Mouse (Mus musculus): ENCODE measurements around the gene Gatb. TPM values are rescaled to one million over a fixed set of nuclear protein-coding genes. Genes with fewer than 3 reads are reported as not detected.
A peak's percentile ranks its signal among the peaks of the same experiment; 100 is the strongest.
"Not testable (repeated sequence)": the region's sequence is repeated elsewhere in the genome, so short reads cannot be mapped to it uniquely, and the experiment has no call there.

Gene Gatb
- polyA plus RNA-seq, 1 experiment from 2014 or later = 27.7 TPM

DNA sequence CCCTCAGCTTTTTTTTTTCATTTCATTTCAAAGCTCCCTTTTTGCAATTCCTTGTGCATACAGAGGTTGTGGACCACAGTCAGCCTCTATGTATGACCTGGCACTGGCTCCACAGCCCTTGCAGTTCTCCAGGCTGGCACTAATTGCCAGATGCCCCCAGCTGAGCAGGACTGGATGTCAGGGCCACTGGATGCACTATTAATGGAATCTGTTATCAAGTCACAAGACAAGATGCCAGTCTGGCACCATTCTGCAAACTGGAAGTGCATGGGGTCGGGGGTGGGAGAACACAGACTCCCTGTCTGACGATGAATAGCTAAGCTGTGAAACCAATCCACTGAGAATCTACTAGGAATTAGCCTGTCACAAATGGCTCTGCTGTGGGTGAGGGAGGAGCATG, 22.6 kb upstream of the Gatb start:
- H3K27ac ChIP-seq (replicated peaks; ENCODE audit: low read depth, low read length) = no peak overlapping the region
- H3K4me2 ChIP-seq (ENCODE audit: low read depth, severe bottlenecking) = no peak overlapping the region
- H3K27me3 ChIP-seq (ENCODE audit: control insufficient read depth, insufficient read depth, low read length) = no peaks in the 10 kb centered on the region
- 70% methylated on average over 2 of the region's 2 CpGs for WGBS
- H3K9ac ChIP-seq (ENCODE audit: low read length) = no peak overlapping the region
- H3K36me3 ChIP-seq (ENCODE audit: control insufficient read depth, insufficient read depth, low read length) = no peaks in the 10 kb centered on the region
- no peak for ATAC-seq (ENCODE audit: insufficient number of reproducible peaks, low FRiP score, low TSS enrichment, low read depth)
- peak; percentile 18 for DNase-seq (ENCODE audit: low spot score)
- H3K4me3 ChIP-seq (ENCODE audit: low read depth, low read length) = no peak overlapping the region
- no peaks in the 10 kb centered on the region for H3K4me1 ChIP-seq (ENCODE audit: control insufficient read depth, insufficient read depth, low read length)
- no peaks in the 10 kb centered on the region for H3K9me3 ChIP-seq (ENCODE audit: control insufficient read depth, low read length)

GRCm38 (mm10) chr3:85553731-85554277, 20.1 kb upstream of the Gatb start:
- H3K9ac ChIP-seq (ENCODE audit: low read length) = no peak overlapping the region
- no peaks in the 10 kb centered on the region for H3K36me3 ChIP-seq (ENCODE audit: control insufficient read depth, insufficient read depth, low read length)
- H3K9me3 ChIP-seq (ENCODE audit: control insufficient read depth, low read length) = no peaks in the 10 kb centered on the region
- H3K27me3 ChIP-seq (ENCODE audit: control insufficient read depth, insufficient read depth, low read length) = no peaks in the 10 kb centered on the region
- ATAC-seq (ENCODE audit: insufficient number of reproducible peaks, low FRiP score, low TSS enrichment, low read depth) (no peak), DNase-seq (ENCODE audit: low spot score) (no peak)
- no peak overlapping the region for H3K4me3 ChIP-seq (ENCODE audit: low read depth, low read length)
- no peaks in the 10 kb centered on the region for H3K4me1 ChIP-seq (ENCODE audit: control insufficient read depth, insufficient read depth, low read length)
- 91% methylated on average over 6 of the region's 6 CpGs for WGBS
- no peak overlapping the region for H3K4me2 ChIP-seq (ENCODE audit: low read depth, severe bottlenecking)
- no peak overlapping the region for H3K27ac ChIP-seq (replicated peaks; ENCODE audit: low read depth, low read length)

DNA sequence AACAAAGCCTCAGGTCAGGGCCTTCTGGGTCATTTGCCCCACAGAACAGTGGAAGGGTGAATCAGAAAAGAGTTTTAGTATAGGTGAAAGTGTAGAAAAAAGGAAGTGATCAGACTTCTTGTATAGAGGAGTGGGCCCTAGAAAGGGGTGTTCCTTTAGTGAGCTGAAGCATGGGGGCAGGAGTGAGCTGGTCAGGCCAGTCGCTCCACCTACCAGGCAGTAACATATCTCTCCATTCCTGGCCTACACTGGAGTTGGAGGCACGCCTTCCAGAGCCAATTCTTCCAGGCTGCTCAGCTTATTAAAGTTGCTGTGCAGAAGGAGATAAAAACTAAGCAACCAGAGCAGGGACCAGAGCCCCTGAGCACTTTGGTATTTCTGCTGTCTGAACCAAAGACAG, 9.3 kb upstream of the Gatb start:
- no peak overlapping the region for H3K4me2 ChIP-seq (ENCODE audit: low read depth, severe bottlenecking)
- ATAC-seq (ENCODE audit: insufficient number of reproducible peaks, low FRiP score, low TSS enrichment, low read depth) = no peak
- no peak for DNase-seq (ENCODE audit: low spot score)

DNA sequence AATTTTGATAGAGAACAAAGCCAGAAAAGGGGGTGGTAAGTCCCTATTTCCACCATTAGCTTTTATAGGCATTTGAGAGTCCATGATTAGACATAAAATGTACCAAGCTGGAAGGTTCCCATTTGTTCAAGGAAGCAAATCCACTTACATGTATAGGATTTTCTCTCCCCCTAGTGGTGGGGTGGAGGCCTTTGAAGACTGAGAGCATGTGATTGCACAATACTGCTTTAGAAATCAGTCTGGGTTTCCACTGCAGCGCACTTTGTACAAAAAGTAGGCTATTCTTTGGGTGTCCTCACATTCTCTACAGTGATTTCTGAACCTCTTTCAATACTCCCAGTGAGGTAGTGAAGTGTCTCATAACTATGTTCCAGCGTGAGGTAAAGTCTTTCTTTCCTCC, 2.6 kb upstream of the Gatb start:
- Histone ChIP-seq H3K9ac (ENCODE audit: low read length) (no peak overlapping the region), H3K4me1 (ENCODE audit: control insufficient read depth, insufficient read depth, low read length) (no peaks in the 10 kb centered on the region), H3K27ac (replicated peaks; ENCODE audit: low read depth, low read length) (no peak overlapping the region), H3K9me3 (ENCODE audit: control insufficient read depth, low read length) (no peaks in the 10 kb centered on the region), H3K4me2 (ENCODE audit: low read depth, severe bottlenecking) (no peak overlapping the region), H3K27me3 (ENCODE audit: control insufficient read depth, insufficient read depth, low read length) (no peaks in the 10 kb centered on the region), H3K4me3 (ENCODE audit: low read depth, low read length) (no peak overlapping the region), H3K36me3 (ENCODE audit: control insufficient read depth, insufficient read depth, low read length) (no peaks in the 10 kb centered on the region)
- DNase-seq (ENCODE audit: low spot score) (peak; percentile 57), ATAC-seq (ENCODE audit: insufficient number of reproducible peaks, low FRiP score, low TSS enrichment, low read depth) (no peak)
- 60% methylated on average over 2 of the region's 2 CpGs for WGBS

More for the DNA sequence above, 9.3 kb upstream of the Gatb start:
- Histone ChIP-seq H3K9ac (ENCODE audit: low read length) (no peak overlapping the region), H3K4me1 (ENCODE audit: control insufficient read depth, insufficient read depth, low read length) (no peaks in the 10 kb centered on the region), H3K27ac (replicated peaks; ENCODE audit: low read depth, low read length) (no peak overlapping the region), H3K4me3 (ENCODE audit: low read depth, low read length) (no peak overlapping the region), H3K36me3 (ENCODE audit: control insufficient read depth, insufficient read depth, low read length) (no peaks in the 10 kb centered on the region), H3K27me3 (ENCODE audit: control insufficient read depth, insufficient read depth, low read length) (no peaks in the 10 kb centered on the region), H3K9me3 (ENCODE audit: control insufficient read depth, low read length) (no peaks in the 10 kb centered on the region)
- WGBS = 63% methylated on average over 2 of the region's 2 CpGs

- DNase-seq (ENCODE audit: low spot score); H3K36me3 ChIP-seq (ENCODE audit: control insufficient read depth, insufficient read depth, low read length); H3K27me3 ChIP-seq (ENCODE audit: control insufficient read depth, insufficient read depth, low read length); H3K27ac ChIP-seq (replicated peaks; ENCODE audit: low read depth, low read length); H3K9me3 ChIP-seq (ENCODE audit: control insufficient read depth, low read length); ATAC-seq (ENCODE audit: insufficient number of reproducible peaks, low FRiP score, low TSS enrichment, low read depth); H3K4me2 ChIP-seq (ENCODE audit: low read depth, severe bottlenecking); H3K4me3 ChIP-seq (ENCODE audit: low read depth, low read length); H3K9ac ChIP-seq (ENCODE audit: low read length); H3K4me1 ChIP-seq (ENCODE audit: control insufficient read depth, insufficient read depth, low read length): not testable (repeated sequence)
- WGBS = 87% methylated on average over 8 of the region's 8 CpGs
These were observed 1.4 kb upstream of the Gatb start for GRCm38 (mm10) chr3:85572502-85572901.

DNA sequence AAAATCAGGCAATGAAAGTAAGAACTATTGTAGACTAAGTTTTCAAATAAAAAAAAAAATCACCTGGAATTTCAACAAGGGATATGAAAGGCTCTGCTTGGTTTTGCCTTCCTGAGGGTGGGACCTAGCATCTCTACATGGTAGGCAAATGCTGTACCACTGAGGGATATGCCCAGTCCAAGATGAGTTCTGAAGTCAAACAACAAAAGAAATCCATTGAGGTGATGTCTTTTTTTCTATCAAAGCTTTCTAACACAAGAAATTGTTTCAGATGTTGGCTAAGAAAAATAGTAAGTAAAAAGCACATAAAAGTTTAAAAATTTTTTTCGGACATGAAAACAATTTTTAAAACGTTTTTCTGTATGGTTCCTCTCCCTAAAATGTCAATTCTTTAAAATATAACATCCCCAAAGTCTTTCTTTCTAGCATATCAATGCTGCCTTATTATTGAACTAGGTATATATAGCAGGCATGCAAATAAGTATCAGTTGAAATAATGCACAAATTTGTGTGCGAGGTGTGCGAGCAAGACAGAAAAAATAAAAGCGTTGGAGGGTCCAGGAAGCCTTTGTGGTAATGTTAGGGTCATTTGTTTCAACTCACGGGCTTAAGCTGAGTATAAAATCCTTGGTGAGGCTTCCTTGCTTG, 579 bp upstream of the Gatb start:
- H3K4me3 ChIP-seq (ENCODE audit: low read depth, low read length) = peak overlapping the region; percentile 81; the same call in 1 of the 2 replicates
- H3K4me2 ChIP-seq (ENCODE audit: low read depth, severe bottlenecking) = peak overlapping the region; percentile 37; the same call in 1 of the 2 replicates
- 0 out of 2 replicates have a peak overlapping the region, but pooled peaks have one; percentile 35 for H3K9ac ChIP-seq (ENCODE audit: low read length)
- H3K9me3 ChIP-seq (ENCODE audit: control insufficient read depth, low read length) = no peaks in the 10 kb centered on the region
- DNase-seq (ENCODE audit: low spot score) (no peak), ATAC-seq (ENCODE audit: insufficient number of reproducible peaks, low FRiP score, low TSS enrichment, low read depth) (peak; percentile 39; the same call in 1 of the 2 replicates)
- no peaks in the 10 kb centered on the region for H3K4me1 ChIP-seq (ENCODE audit: control insufficient read depth, insufficient read depth, low read length)
- H3K27ac ChIP-seq (replicated peaks; ENCODE audit: low read depth, low read length) = no peak overlapping the region
- H3K27me3 ChIP-seq (ENCODE audit: control insufficient read depth, insufficient read depth, low read length) = no peaks in the 10 kb centered on the region
- no peaks in the 10 kb centered on the region for H3K36me3 ChIP-seq (ENCODE audit: control insufficient read depth, insufficient read depth, low read length)
- 23% methylated on average over 6 of the region's 6 CpGs for WGBS

DNA sequence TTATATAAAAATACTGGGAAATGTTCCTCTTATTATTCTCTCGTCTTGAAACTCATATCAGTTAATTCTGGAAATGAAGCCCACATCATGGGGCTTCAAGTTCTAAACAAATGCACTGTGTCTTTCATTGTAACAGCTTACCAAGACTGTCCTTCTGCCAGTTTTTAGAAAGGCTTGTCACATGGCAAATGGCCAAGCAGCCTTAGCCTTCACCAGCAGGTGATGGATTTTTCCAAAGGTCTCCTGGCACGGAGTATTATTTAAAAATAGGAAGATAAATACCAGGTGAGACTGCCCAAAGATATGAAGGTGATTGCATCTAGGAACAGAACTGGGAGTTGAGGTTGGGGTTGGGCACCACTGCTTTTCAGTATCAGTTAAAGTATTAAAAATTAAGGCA, 8.8 kb downstream of the Gatb start:
- H3K4me2 ChIP-seq (ENCODE audit: low read depth, severe bottlenecking) = no peak overlapping the region
- no peak overlapping the region for H3K4me3 ChIP-seq (ENCODE audit: low read depth, low read length)
- no peak overlapping the region for H3K27ac ChIP-seq (replicated peaks; ENCODE audit: low read depth, low read length)
- 82% methylated on average over 2 of the region's 2 CpGs for WGBS
- H3K9me3 ChIP-seq (ENCODE audit: control insufficient read depth, low read length) = no peaks in the 10 kb centered on the region
- ATAC-seq (ENCODE audit: insufficient number of reproducible peaks, low FRiP score, low TSS enrichment, low read depth) = no peak
- no peak for DNase-seq (ENCODE audit: low spot score)
- H3K4me1 ChIP-seq (ENCODE audit: control insufficient read depth, insufficient read depth, low read length) = no peaks in the 10 kb centered on the region
- H3K36me3 ChIP-seq (ENCODE audit: control insufficient read depth, insufficient read depth, low read length) = no peaks in the 10 kb centered on the region
- H3K9ac ChIP-seq (ENCODE audit: low read length) = no peak overlapping the region
- no peaks in the 10 kb centered on the region for H3K27me3 ChIP-seq (ENCODE audit: control insufficient read depth, insufficient read depth, low read length)

GRCm38 (mm10) chr3:85583194-85583593, 9.3 kb downstream of the Gatb start:
- ATAC-seq (ENCODE audit: insufficient number of reproducible peaks, low FRiP score, low TSS enrichment, low read depth) (no peak), DNase-seq (ENCODE audit: low spot score) (no peak)
- Histone ChIP-seq H3K27me3 (ENCODE audit: control insufficient read depth, insufficient read depth, low read length) (no peaks in the 10 kb centered on the region), H3K4me1 (ENCODE audit: control insufficient read depth, insufficient read depth, low read length) (no peaks in the 10 kb centered on the region), H3K9me3 (ENCODE audit: control insufficient read depth, low read length) (no peaks in the 10 kb centered on the region), H3K4me2 (ENCODE audit: low read depth, severe bottlenecking) (no peak overlapping the region), H3K36me3 (ENCODE audit: control insufficient read depth, insufficient read depth, low read length) (no peaks in the 10 kb centered on the region), H3K27ac (replicated peaks; ENCODE audit: low read depth, low read length) (no peak overlapping the region), H3K4me3 (ENCODE audit: low read depth, low read length) (no peak overlapping the region), H3K9ac (ENCODE audit: low read length) (no peak overlapping the region)
- WGBS = 85% methylated on average over 5 of the region's 5 CpGs

GRCm38 (mm10) chr3:85584966-85585365, 11.0 kb downstream of the Gatb start:
- WGBS = 81% methylated on average over 4 of the region's 4 CpGs
- H3K9ac ChIP-seq (ENCODE audit: low read length) = no peak overlapping the region
- no peak overlapping the region for H3K4me2 ChIP-seq (ENCODE audit: low read depth, severe bottlenecking)
- H3K36me3 ChIP-seq (ENCODE audit: control insufficient read depth, insufficient read depth, low read length) = no peaks in the 10 kb centered on the region
- H3K9me3 ChIP-seq (ENCODE audit: control insufficient read depth, low read length) = no peaks in the 10 kb centered on the region
- no peak for DNase-seq (ENCODE audit: low spot score)
- H3K27me3 ChIP-seq (ENCODE audit: control insufficient read depth, insufficient read depth, low read length) = no peaks in the 10 kb centered on the region
- H3K4me1 ChIP-seq (ENCODE audit: control insufficient read depth, insufficient read depth, low read length) = no peaks in the 10 kb centered on the region
- H3K4me3 ChIP-seq (ENCODE audit: low read depth, low read length) = no peak overlapping the region
- H3K27ac ChIP-seq (replicated peaks; ENCODE audit: low read depth, low read length) = no peak overlapping the region
- ATAC-seq (ENCODE audit: insufficient number of reproducible peaks, low FRiP score, low TSS enrichment, low read depth) = no peak
